Mouse (Mus musculus): Measurements from ENCODE around the gene Pabpn1l.
"Not testable (repeated sequence)": the region's sequence is repeated elsewhere in the genome, so short reads cannot be mapped to it uniquely, and the experiment has no call there.

The Pabpn1l gene

DNA sequence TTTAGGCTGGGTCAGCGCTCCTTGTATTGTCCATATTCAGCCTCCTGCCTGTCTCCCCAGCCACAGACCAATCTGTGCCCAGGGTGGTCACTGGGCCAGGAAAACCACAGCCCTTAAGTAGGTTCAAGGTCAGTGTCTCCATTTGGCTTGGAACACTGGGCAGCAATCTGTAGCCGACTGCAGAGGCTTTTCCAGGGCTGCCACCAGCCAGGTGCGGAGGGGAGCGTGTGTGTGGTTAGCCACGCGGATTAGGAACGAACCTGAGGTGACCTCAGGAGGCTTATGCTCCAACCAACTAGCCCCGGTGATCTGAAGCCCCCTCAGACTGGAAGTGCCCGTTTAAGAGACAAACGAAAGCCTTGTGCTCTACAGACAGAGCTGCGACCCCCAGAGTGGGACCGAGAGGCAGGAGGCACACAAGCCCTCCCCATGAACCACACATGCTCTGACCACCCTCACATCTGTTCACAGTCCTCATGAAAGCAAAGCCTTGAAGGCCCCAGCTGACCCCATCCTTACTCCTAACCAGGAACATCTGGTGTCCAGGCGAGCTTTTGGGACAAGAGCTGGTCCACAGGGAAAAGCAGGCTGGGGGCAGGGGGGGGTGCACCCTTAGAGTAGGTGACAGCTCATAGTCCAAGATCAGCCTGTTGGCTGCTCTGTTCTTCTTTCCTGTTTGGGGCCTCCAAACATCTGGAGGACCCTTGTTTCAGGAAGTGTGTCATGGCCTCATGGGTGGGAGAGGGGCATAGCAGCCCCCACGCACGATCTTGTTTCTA, 25.8 kb upstream of the Pabpn1l start:
- no peak for ATAC-seq (ENCODE audit: insufficient number of reproducible peaks, low FRiP score, low TSS enrichment)

DNA sequence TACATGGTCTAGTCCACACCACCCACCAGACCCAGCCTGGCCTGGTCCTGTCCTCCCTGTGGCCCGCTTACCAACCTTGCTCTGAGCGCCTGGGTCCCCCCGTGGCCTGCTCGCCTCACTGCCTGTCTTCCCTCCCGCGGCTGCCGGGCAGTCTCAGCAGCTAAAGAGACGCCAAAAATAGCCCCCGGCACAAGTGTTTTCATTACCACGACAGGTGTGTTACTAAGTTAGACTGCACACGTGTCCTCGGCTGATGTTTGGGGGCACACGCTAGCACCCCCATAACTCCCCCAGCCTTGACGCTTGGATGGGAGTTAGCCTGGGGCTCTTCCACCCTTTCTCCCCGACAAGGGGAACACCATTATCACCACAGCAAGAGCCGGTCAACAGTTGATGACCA, 23.8 kb upstream of the Pabpn1l start:
- no peak for ATAC-seq (ENCODE audit: insufficient number of reproducible peaks, low FRiP score, low TSS enrichment)

DNA sequence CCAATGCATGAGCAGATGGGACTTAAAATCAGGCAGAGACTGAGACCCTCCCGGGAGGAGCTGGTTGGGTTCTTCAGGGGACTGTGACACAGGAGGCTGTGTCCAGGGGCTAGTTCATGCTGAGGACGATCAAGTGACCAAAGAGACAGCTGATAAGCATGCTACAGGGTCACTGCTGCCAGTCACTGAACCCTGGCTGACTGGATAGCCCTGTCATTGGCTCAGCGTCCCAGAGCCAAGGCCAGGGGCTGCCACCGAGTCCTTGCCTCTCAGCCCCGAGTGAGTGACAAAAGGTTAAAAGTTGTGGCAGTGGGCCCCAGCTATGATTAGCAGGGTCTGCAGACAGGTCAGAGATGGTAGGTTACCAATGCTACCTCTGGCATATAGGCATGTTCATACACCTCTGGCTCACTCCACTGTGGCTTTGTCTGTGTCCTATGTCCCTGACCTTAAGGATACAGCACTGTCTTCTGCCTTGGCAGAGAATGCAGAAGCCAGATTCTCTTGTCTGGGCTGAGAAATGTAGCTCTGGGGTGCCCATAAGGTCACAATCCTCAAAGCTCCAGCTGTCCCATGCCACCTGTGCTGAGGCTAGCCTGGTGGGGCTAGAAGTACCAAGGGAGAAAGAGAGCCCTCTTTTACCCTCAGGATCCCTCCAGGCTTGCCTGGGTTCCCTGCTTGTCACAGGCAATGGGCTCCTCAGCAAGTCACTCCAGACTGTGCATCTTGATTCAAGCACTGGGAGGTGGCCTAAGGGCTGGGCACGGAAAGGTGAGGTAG, 21.8 kb upstream of the Pabpn1l start:
- ATAC-seq (ENCODE audit: insufficient number of reproducible peaks, low FRiP score, low TSS enrichment), result no peak

DNA sequence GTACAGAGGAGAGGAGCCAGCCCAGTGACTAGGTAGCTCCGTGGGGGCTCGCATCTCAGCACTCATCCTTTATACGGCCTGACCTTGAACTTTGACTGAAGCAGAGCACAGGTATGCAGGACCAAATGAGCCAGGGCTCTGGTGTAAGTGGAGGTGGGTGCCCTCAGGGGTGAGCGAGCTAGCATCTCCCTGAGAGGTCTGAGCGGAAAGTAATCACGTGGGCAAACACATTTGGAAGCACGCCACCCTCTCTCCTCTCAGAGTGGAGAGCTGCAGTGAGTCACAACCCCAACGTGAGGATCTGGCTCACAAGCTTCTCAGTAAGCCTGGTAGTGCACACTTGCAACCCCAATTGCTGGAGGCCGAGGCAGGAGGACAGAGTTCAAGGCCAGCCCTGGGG, 19.5 kb upstream of the Pabpn1l start:
- no peak for ATAC-seq (ENCODE audit: insufficient number of reproducible peaks, low FRiP score, low TSS enrichment)

DNA sequence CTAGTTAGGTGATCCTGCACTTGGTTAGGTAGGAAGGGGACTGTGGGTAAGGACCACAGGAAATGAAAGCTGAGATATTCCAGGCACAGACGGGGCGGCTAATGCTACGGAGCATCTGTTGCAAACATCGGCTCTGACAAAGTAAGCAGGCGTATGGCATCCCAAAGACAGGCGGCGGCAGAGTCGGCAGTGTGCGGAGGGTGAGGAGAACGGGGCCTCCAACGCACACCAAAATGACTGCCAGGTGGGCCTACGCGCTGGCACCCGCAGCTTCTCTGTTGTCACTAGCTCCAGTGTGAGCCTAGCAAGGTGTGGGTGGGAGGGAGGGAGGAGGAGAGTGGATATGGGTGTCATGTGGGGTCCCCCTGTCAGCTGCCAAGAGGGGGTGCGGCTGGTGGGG, 18.9 kb upstream of the Pabpn1l start:
- no peak for ATAC-seq (ENCODE audit: insufficient number of reproducible peaks, low FRiP score, low TSS enrichment)

DNA sequence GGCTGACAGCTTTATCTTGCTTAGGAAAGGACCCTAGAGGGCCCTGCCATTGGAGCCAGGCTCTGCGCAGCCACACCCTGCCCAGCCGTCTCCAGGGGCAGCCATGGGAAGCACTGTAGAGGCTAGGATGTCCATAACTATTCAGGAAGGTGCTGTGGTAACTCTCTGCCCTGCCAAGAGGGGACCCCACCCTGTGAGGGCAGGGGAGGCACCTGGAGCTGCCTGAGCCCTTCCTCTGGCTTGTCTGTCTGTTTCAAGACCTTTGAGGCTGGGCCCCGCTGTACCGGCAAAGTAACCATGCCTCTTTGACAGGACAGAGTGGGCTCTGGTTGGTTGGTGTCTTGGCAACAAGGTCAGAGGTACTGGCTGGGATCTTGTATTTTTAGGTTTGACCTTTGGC, 18.3 kb upstream of the Pabpn1l start:
- no peak for ATAC-seq (ENCODE audit: insufficient number of reproducible peaks, low FRiP score, low TSS enrichment)

DNA sequence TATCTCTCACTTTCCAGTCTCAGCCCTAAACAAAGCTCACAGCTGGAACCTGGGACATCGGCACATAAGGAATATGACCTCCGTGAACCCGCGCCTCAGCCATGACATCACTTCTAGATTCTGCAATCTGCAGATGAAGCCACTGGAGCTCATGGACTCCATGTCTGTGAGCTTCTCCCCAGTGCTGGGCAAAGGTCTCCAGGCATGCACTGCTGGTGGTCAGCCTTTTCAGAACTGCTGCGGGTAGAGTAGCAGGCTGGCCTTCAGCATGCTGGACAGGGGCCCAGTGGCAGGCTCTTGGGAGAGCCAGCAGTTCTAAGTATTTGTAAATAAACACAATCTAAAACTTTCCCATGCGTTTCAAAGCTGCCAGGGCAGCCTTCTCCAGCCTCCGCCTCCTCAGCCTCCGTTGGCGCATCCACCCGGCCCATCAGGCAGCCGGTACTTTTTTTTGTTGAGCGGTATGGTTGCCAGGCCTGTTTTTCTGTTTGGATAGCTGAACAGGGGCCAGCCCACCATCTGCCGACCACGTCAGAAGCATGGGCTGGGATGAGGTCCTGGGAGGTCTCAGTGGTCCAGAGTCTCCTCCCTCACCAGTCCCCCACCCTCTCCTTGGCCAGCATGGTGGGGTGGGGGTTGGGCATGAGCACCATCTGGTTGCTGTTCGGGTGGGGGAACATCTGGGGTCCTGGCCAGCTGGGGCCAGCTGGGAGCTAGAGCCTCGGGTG, 17.1 kb upstream of the Pabpn1l start:
- peak; percentile 6; the same call in 1 of the 2 replicates for ATAC-seq (ENCODE audit: insufficient number of reproducible peaks, low FRiP score, low TSS enrichment)

DNA sequence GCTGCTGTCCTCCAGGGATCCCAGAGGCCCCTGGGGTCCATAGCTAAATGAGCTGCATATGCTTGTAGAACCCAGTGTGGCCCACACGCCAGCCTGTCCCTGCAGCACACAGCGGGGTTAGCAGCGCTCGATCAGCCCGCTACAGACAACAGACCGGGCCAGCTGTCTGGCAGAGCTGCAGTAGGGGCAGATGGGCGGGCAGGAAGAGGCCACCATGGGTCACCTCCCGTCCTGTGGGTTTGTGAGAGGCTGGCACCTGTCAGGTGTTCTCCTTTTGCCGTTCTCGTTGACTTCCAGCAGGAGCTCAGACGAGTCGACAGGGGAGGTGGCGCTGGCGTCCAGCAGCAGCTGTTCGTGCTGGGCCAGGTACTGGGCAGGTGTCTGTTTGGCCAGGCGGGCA, 16.1 kb upstream of the Pabpn1l start:
- ATAC-seq (ENCODE audit: insufficient number of reproducible peaks, low FRiP score, low TSS enrichment), result 0 out of 2 replicates have a peak, but pooled peaks have one; percentile 21

DNA sequence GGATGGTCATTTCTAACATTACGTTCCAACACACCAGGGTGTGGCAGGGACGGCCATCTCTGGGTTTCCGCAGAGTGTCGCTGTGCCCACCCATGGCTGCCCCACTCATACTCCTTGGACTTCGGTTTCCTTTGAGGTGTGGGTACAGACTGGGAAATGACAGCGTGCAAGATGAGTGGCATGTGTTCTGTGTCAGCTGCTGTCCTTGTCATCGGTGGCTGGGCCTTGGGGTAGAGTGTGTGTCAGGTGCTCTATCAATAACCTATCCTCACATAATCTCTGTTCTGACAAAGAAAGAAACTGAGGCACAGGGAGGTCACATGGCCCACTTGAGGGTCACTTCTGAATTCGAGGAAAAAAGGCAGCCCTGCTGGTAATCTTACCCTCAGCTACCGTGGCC, 14.7 kb upstream of the Pabpn1l start:
- no peak for ATAC-seq (ENCODE audit: insufficient number of reproducible peaks, low FRiP score, low TSS enrichment)

DNA sequence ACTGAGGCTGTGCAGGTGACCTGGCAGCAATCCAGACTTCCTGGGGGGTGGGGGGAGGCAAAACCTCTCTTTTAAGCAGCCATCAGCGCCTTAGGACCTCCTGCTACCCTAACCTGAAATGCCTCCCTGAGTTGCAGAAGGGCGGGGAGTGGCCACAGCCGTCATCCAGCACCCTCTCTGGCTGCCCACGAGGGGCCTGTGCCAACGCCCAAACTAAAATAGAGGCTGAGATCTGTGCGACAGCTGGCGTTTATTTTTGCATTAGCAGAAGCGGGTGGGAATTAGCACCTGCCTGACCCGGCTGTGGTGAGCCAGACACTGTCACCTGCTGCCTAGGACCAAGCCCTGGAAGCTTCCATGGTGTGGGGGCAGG, 14.2 kb upstream of the Pabpn1l start:
- ATAC-seq (ENCODE audit: insufficient number of reproducible peaks, low FRiP score, low TSS enrichment), result no peak

DNA sequence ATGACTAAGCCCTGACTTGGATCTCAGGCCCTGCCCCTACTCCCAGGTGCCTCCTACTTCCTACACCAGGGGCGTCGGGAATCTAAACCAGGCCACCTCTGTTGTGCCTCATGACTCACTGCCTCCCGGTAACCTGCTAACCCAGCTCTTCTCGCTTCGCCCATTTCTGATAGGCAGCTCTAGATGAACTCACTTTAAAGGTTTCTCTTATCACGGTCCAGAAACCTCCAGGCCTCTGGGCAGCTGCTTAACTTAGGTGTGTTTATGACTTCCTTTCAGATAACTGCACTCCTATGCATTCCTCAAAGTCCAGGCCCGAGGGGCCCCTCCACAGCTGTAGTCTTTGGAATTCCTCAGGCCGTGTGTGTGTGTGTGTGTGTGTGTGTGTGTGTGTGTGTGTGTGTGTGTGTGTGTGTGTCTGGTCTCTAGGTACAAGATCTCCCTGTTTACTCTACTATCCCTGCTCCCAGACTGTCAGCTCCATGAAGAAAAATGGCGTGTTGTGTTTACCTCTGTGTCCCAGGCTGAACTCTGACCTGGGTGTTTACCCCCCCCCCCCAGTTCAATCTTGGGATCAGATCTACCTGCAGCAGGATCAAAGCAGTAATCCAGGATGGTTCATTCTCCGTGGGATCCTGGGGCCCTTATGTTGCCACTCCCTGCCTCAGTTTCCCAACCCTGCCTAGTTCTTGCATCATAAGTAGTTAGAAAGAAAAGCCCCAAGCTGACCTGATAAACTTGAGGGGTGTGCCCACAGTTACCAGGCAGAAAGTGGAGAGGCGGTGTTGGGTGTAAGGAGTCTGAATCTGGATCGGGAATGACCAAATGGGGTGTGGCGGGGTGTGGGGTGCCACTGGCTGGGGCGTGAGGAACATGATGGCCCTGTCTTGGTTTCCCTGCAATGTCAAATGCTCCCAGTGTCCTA, 13.6 kb upstream of the Pabpn1l start:
- ATAC-seq (ENCODE audit: insufficient number of reproducible peaks, low FRiP score, low TSS enrichment), result no peak

DNA sequence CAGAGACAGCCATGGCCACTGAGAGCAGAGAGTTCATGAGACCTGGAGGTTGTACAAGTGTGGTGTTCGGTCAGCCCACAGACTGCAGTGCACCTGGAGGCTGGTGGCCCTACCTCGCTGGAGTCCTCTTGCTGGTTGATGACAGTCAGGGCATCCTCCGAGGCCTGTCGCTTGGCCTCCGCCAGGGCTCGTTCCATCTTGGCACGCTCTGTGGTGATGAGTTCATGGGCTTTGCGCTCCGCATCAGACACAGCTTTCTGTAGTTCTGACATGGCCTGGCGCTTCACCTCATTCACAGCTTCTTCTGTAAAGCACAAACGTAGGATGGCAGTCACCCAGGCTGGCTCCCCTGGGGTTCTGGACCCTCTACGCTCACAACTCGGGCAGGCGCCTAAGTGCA, 10.7 kb upstream of the Pabpn1l start:
- ATAC-seq (ENCODE audit: insufficient number of reproducible peaks, low FRiP score, low TSS enrichment), result no peak

DNA sequence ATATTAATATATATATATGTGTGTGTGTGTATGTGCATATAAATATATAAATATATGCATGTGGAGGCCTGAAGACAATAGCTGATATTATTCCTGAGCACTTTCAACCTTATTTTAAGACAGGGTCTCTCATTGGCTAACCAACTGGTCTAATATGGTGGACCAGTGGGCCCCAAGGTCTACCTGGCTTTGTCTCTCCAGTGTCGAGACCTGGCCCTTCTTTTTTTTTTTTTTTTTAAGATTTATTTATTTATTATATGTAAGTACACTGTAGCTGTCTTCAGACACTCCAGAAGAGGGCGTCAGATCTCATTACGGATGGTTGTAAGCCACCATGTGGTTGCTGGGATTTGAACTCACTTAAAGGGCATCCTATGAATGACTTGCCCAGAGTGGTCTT, 9.6 kb upstream of the Pabpn1l start:
- not testable (repeated sequence) for ATAC-seq (ENCODE audit: insufficient number of reproducible peaks, low FRiP score, low TSS enrichment)

DNA sequence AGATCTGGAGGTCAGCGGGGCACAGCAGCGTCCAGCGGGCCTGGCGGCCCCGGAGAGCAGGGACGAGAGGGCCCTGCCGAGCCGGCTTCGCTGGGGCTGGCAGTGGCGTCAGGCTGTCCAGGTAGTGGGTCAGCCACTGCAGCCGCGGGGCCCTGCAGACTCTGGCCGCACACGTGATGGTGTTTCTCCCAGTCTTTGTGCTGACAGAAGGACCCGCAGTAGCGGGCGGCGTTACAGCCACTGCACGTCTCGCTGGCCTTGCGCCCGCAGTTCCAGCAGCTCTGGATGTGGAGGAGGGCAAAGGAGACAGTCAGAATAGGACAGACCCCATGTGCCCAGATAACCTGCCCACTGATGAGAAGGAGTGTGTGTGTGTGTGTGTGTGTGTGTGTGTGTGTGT, 8.2 kb upstream of the Pabpn1l start:
- ATAC-seq (ENCODE audit: insufficient number of reproducible peaks, low FRiP score, low TSS enrichment), result no peak

DNA sequence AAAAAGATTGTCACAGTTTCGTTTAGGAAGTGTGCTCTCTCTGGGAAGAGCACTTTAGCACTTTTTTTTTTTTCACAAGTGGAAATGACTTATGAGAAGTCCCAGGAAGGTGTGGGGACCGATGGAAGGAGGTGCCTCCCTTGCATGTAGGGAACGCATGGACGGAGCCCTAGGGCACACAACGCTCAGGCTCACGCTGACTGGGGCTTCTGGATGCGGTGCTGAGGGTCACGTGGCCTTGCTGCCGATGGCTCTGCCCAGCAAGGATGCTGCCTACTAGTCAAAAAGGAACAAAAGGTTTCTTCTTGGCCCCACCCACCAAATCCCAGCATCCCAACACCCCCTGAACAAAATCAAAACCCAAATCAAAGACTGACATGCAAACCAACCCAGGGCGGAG, 6.8 kb upstream of the Pabpn1l start:
- no peak for ATAC-seq (ENCODE audit: insufficient number of reproducible peaks, low FRiP score, low TSS enrichment)

DNA sequence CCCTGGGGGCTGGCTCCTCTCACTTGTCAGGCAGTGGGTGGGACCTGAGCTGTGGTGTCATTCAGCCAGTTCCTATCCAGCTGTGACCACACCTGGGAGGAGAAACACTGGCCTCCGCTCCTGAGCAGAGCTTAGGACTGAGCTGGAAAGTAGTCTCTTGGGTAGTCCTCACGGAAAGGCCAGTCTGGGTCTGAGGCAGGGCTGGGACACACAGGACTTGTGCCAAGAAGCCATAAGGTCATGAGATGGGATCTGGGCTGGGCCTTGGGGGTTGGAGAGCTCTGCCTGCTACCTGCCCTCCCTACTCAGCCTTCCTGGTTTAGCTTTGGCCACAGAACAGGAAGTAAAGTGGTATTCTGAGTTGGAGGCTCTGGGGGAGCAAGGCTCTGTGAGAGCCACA, 4.4 kb upstream of the Pabpn1l start:
- ATAC-seq (ENCODE audit: insufficient number of reproducible peaks, low FRiP score, low TSS enrichment), result no peak

DNA sequence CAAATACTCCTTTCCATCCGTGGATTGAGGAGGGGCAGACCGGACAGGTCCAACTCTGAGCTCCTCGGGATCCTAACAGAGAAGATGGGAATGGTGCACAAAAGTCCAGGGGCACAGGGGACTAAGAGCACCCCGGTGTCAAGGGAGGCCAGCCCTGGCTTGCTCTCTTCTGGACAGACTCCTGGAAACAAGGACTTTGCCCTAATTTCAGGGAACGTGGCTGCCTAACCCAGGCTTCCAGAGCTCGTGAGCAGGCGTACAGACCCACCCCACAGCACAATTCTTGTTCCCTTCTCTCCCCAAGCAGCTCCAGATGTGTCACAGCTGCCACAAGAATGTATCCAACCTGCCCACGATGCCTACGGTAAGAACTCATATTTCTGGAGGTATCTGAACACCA, 3.3 kb upstream of the Pabpn1l start:
- ATAC-seq (ENCODE audit: insufficient number of reproducible peaks, low FRiP score, low TSS enrichment), result no peak

DNA sequence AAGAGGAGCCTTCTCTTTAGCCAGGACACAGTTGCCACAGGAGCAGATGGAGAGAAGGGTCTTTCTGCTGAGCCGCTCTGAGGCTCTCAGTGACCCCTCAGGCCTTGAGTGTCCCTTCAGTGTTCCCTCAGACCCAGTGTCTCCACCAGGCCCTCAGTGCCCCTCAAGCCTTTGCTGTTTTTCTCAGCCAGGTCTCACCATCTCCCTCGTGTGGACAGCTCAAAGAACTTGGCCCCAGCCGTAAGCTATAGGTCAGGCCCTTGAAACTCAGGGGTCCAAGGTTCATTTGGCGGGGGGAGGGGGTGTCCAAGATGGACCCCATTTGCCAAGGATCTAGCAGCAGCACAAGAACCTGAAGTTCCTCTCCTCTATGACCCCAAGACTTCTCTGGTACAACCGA, 2.1 kb upstream of the Pabpn1l start:
- no peak for ATAC-seq (ENCODE audit: insufficient number of reproducible peaks, low FRiP score, low TSS enrichment)

DNA sequence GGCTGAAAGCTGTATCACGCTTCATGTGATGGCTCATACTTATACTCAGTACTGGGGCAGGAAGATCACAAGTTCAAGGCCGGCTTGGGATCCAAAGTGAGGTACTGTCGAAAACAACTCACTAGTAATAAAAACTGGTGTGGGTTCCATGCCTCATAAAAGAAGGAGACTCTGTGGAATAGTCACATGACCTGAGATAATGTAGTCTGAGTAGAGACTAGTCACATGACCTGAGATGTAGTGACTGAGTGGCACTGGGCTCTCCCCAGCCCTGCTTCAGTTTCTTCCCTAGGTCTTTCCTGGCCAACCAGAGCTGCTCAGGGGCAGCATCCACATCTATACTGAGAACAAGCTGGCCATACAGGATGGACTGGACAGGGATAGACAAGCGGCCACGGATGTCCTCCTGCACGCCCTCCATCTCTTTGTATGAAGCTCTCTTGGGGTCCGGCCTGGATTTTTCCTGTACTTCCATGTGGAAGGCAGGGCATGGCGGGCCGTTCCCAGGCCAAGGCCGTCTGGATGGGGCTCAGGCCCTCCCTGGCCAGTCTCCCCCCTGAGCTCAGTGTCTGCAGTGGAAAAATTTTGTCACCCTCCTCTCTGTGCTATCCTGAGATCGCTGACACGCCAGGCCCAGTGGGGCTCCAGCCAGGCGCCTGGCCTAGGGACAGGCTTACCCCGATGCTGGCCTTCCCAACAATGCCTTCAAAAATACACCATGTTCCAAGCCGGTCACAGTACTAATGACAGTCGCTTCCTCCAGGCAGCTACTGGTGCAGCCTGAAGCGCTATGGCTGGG, 1.5 kb upstream of the Pabpn1l start:
- ATAC-seq (ENCODE audit: insufficient number of reproducible peaks, low FRiP score, low TSS enrichment), result no peak
